Mouse (Mus musculus) ES-Bruce4 (cell line): Measurements from ENCODE around the gene Edem2. TPM values are rescaled to one million over a fixed set of nuclear protein-coding genes. Genes with fewer than 3 reads are reported as not detected.

Source experiments
- H3K27ac ChIP-seq: 2 replicates; pipeline ENCODE4 v1.5.1; 2012; ENCODE audit warnings: low read length, inconsistent platforms; ENCODE audit not compliant: insufficient read depth
- H3K27me3 ChIP-seq: 2 replicates; pipeline ENCODE4 v1.6.1; 2012; ENCODE audit warnings: mild to moderate bottlenecking, low read length, inconsistent platforms; ENCODE audit not compliant: control insufficient read depth, poor library complexity, insufficient read depth, severe bottlenecking
- H3K36me3 ChIP-seq: 2 replicates; pipeline ENCODE4 v1.6.1; 2012; ENCODE audit warnings: inconsistent platforms, mild to moderate bottlenecking, low read length, moderate library complexity; ENCODE audit not compliant: control insufficient read depth, poor library complexity, insufficient read depth, severe bottlenecking
- H3K4me1 ChIP-seq: one replicate; pipeline ENCODE4 v1.8.1; 2011; ENCODE audit warnings: low read length; ENCODE audit not compliant: control insufficient read depth, insufficient read depth
- H3K4me3 ChIP-seq: 2 replicates; pipeline ENCODE4 v1.5.1; 2011; ENCODE audit warnings: low read depth, mild to moderate bottlenecking, low read length
- H3K9ac ChIP-seq: 2 replicates; pipeline ENCODE4 v1.6.1; 2012; ENCODE audit warnings: low read depth, mild to moderate bottlenecking, inconsistent platforms; ENCODE audit not compliant: poor library complexity, severe bottlenecking
- H3K9me3 ChIP-seq: replicated peaks from 2 replicates; pipeline ENCODE4 v1.6.1; 2012; ENCODE audit warnings: mild to moderate bottlenecking, low read length, inconsistent platforms; ENCODE audit not compliant: control insufficient read depth, poor library complexity, insufficient read depth, severe bottlenecking
- CTCF ChIP-seq: IDR thresholded peaks from one replicate; pipeline ENCODE4 v1.8.1; 2011; ENCODE audit warnings: low read depth, low read length
- EP300 ChIP-seq: IDR thresholded peaks from 2 replicates; pipeline ENCODE4 v1.6.1; 2011; ENCODE audit warnings: low read depth, low read length; ENCODE audit not compliant: insufficient read depth
- POLR2A ChIP-seq: IDR thresholded peaks from one replicate; pipeline ENCODE4 v1.8.1; 2011; ENCODE audit warnings: low read length; ENCODE audit not compliant: insufficient read depth
- polyA plus RNA-seq: library from polyadenylated mRNA; stranded (reverse); fragments of >200 nt; gene quantifications from 2 replicates; pipeline ENCODE4 v1.2.4, GENCODE M21; 2011; ENCODE audit warnings: low read depth; ENCODE audit not compliant: missing spikeins, insufficient read depth, insufficient read length

Edem2 gene
- polyA plus RNA-seq, 1 experiment = 21.7 TPM

- Histone ChIP-seq H3K9ac (peak within 1 kb of the TSS; percentile 87), H3K4me3 (peak within 1 kb of the TSS; percentile 65), H3K36me3 (no peaks in the 10 kb centered on the region), H3K4me1 (peaks cover 2% of the 10 kb centered on the region), H3K27me3 (peaks cover 11% of the 10 kb centered on the region), H3K27ac (no peak within 1 kb of the TSS), H3K9me3 (no peaks in the 10 kb centered on the region)
- TF ChIP-seq EP300 (no peak), CTCF (no peak), POLR2A (no peak)
Measured at GRCm38 (mm10) chr2:155774927-155775684, 45.8 kb upstream of the Edem2 start, which contains the start of gene Mmp24. TSS of gene Mmp24 (plus strand) at chr2:155775342.

- Histone ChIP-seq H3K9ac (peak overlapping the region; percentile 87), H3K4me1 (peaks cover 2% of the 10 kb centered on the region), H3K27ac (no peak overlapping the region), H3K27me3 (peaks cover 11% of the 10 kb centered on the region), H3K36me3 (no peaks in the 10 kb centered on the region), H3K9me3 (no peaks in the 10 kb centered on the region), H3K4me3 (peak overlapping the region; percentile 57)
- TF ChIP-seq CTCF (no peak), EP300 (no peak), POLR2A (no peak)
Measured at GRCm38 (mm10) chr2:155774261-155774926, 45.1 kb upstream of the Edem2 start.

DNA sequence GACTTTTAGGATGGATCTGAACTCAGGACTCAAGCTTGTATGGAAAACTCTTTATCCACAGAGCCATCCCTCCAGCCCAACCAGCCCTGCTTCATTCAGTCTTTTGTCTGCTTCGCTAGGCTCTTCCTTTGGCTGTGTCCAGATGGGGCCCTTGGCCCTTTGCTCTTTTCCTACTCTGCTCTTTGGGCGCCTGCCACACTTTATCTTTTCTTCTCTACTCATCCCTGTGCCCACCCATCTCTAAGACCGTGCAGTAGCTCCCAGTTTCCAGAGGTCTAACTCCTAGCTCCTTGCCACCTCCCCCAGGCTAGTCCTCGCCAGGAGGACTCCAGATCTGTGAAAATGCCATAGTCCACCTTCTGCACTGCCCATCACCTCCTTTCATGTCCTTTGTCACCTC is 44.4 kb upstream of the Edem2 start:
- Histone ChIP-seq H3K27ac (no peak overlapping the region), H3K9ac (no peak overlapping the region), H3K4me3 (no peak overlapping the region), H3K36me3 (no peaks in the 10 kb centered on the region), H3K27me3 (peaks cover 11% of the 10 kb centered on the region), H3K4me1 (peaks cover 2% of the 10 kb centered on the region), H3K9me3 (no peaks in the 10 kb centered on the region)
- TF ChIP-seq EP300 = no peak

DNA sequence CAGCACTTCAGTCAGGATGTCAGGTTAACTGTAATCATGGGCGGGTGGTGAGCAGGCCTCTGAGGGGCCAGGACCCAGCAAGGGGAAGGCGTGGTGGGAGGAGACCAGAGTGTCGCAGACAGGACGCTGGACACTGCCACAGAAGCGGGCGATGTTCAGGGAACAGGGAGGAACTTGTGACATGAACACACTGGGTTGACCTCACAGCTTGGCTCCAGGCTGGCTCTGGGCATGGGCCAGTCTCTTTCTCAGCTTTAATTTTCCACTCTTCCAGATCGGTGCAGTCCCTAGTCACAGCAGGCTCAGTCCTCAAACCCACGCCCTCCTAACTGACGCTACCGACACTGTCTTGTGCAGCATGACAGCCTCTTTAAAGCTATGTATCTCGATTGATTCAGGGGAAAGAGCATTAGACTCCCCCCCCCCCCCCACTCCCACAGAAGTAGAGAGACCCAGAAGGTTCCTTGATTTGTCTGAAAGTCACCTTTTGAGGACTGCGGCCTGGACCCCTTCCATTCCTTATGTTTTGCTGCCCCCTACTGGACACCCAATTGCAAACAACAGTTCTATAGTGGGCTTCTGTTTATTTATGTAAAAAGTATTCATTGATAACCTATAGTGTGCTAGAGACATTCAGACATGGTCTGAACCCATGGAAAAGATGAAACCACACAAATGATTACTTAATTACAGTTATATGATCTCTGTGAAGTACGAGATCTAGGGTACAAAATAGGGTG is 35.6 kb upstream of the Edem2 start:
- Histone ChIP-seq H3K36me3 (no peaks in the 10 kb centered on the region), H3K4me3 (no peak overlapping the region), H3K27me3 (no peaks in the 10 kb centered on the region), H3K9ac (no peak overlapping the region), H3K27ac (no peak overlapping the region), H3K9me3 (no peaks in the 10 kb centered on the region), H3K4me1 (no peaks in the 10 kb centered on the region)
- TF ChIP-seq CTCF (peak; percentile 1), POLR2A (no peak)

- Histone ChIP-seq H3K36me3 (no peaks in the 10 kb centered on the region), H3K4me1 (no peaks in the 10 kb centered on the region), H3K9ac (no peak overlapping the region), H3K4me3 (no peak overlapping the region), H3K27ac (no peak overlapping the region), H3K27me3 (no peaks in the 10 kb centered on the region), H3K9me3 (no peaks in the 10 kb centered on the region)
- TF ChIP-seq CTCF (peak; percentile 59), POLR2A (no peak)
Measured at GRCm38 (mm10) chr2:155756855-155757566, 27.7 kb upstream of the Edem2 start.
